Mouse (Mus musculus) left cerebral cortex, postnatal 25 days (tissue): ENCODE results near the gene Naa80. TPM values are rescaled to one million over a fixed set of nuclear protein-coding genes. Genes with fewer than 3 reads are reported as not detected.
"Not testable (repeated sequence)": the region's sequence is repeated elsewhere in the genome, so short reads cannot be mapped to it uniquely, and the experiment has no call there.

Source experiments
- DNase-seq, 2 experiments: peaks; one replicate each; pipeline ENCODE4 v3.0.0; 2022; ENCODE audit warnings: low spot score in 2 of 2, mixed read lengths in 1 of 2
- intact Hi-C: fragments of 180-260 bp; cut with DNase I; formaldehyde crosslinking; loops from one replicate; pipeline ENCODE4 v1.15.1; 2025
- total RNA-seq, 2 experiments: library from RNA; stranded (reverse); gene quantifications; 2 replicates each; pipeline ENCODE4 v1.2.3; 2021

Gene Naa80
- total RNA-seq, 2 experiments from 2014 or later, result 10.8 to 11.3 TPM

DNA sequence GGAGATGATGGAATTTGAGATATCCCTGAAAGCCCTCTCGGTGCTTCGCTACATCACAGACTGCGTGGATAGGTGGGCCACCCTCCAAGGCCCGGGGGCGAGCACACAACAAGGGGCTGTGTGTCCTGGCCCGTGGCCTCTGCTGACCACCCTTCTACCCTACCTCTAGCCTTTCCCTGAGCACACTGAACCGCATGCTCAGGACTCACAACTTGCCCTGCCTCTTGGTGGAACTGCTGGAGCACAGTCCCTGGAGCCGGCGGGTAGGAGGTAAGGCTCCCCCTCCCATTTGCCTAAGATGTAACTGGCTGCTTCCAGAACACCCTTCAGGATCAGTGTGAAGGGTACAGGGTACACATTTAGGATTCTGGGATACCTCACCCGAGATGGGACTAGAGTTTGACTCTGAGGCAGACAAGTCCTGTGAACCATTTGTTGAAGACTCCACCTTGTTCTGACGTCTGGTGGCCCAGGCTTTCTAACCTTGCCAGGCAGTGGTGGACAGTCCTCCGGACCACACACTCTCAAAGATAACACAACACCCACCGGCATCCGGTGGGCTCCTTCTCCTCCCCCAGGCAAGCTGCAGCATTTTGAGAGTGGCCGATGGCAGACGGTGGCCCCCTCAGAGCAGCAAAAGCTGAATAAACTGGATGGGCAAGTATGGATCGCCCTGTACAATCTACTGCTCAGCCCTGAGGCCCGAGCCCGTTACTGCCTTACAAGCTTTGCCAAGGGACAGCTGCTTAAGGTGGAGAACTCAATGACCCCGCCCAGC is 29.2 kb upstream of the Naa80 start:
- DNase-seq, result no peak
- intact Hi-C loops, result no loop called here

DNA sequence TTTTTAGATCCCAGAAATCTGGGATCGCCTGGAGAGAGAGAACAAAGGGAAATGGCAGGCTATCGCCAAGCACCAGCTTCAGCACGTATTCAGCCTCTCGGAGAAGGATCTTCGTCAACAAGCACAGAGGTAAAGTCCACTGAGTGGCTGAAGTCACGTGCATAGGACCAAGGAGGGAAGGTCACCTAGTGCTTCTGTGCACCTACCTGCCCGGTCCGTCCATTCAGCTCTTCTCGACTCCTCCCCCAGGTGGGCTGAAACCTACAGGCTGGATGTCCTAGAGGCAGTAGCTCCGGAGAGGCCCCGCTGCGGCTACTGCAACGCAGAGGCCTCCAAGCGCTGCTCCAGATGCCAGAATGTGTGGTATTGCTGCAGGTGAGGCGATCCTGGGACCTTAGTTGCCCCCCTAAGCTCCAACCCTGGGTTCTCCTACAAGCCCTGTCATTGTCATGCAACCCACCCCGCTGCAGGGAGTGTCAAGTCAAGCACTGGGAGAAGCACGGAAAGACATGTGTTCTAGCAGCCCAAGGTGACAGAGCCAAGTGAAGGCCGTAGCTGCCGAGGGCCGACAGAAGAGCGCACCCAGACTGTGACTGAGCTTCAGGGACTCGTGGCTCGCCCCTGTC is 28.1 kb upstream of the Naa80 start:
- intact Hi-C loops, result no loop called here
- DNase-seq, result no peak

DNA sequence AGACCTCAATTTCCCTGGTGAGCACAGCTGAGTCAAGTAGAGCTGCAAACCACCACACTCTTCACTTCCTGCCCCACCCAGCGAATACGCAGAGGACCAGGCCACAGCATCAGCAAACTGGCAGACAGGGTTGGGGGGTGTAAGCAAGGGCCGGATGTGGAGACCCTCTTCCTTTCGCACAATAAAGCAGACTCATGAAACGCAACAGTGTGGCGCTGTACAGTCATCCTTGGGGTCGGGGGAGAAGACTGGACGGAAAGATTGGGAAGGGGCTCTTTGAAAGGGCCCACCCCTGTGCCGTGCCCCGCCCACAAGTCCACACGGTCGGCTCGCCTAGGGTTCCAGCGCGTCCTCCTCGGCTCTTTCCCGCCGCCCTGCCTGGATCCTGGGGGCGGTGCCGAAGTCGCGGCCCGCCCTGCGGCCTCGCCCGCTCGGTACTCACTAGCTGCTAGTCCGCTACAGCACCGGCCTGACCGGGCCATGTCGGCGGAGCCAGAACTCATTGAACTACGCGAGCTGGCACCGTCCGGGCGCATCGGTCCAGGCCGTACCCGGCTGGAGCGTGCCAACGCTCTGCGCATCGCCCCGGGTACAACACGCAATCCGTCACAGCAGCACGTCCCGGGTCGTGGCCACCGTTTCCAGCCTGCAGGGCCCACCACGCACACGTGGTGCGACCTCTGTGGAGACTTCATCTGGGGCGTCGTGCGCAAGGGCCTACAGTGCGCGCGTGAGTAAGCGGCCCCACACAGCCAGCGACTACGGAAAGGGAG is 27.4 kb upstream of the Naa80 start, which contains the start of gene Rassf1:
Gene Rassf1, plus strand, starts transcription at position 439 of the 773 bp plus-strand sequence.
- intact Hi-C loops, result no loop called here
- peak in 1 of 2 experiments; percentile 30 for DNase-seq

DNA sequence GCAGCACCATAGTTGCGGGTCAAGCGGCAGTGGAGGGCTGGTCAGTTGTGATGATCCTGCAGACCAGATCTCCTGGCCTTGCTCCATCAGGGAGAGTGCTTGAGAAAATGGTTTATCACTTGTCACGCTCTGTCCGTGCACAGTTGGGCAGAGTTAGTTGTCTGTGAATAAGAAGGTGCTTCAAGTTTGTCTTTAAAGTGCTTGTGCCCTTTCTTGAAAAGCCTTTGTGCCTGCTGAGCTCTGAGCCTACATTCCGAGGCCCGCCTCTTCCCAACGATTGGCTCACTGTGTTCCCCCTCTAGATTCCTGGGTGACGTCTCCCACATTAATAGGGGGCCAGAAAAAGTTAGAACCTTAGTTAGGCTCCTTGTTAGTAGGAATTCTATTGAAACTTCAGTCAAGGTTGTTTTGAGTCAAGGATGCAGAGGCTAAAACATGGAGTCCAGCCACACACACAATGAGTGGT is 26.8 kb upstream of the Naa80 start:
- DNase-seq, result no peak
- intact Hi-C loops, result no loop called here

DNA sequence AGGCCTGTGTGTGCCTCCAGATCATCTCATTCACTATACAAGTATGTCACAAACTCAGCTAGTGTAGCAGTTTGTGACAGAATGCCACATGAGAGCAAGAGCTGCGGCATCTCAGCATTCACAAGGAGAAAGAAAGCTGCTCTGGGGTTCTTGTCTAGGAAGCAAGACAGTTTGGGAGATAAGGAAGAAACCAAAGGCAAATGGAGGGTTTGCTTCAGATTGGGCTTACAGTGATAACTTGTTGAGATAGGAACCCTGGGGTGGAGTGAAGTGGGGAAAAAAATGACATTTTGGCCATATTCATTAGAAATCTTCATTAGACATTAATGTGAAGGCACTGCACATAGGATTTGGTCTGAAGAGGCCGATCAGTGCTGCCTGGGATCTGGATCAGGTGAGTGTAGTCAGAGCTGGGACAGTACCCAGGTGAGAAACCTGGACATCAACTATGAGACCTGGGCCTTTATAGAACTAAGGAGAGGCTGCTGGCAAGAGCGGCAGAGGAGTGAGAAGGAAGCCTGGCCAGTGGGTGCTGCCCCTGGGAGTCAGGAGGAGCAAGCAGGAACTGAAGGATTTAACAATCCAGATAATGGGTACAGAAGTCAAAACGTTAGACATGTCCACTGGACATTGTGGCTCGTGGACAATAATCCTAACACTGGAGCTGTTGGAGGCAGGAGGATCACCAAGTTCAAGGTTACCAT is 25.8 kb upstream of the Naa80 start:
- intact Hi-C loops, result no loop called here
- no peak for DNase-seq

DNA sequence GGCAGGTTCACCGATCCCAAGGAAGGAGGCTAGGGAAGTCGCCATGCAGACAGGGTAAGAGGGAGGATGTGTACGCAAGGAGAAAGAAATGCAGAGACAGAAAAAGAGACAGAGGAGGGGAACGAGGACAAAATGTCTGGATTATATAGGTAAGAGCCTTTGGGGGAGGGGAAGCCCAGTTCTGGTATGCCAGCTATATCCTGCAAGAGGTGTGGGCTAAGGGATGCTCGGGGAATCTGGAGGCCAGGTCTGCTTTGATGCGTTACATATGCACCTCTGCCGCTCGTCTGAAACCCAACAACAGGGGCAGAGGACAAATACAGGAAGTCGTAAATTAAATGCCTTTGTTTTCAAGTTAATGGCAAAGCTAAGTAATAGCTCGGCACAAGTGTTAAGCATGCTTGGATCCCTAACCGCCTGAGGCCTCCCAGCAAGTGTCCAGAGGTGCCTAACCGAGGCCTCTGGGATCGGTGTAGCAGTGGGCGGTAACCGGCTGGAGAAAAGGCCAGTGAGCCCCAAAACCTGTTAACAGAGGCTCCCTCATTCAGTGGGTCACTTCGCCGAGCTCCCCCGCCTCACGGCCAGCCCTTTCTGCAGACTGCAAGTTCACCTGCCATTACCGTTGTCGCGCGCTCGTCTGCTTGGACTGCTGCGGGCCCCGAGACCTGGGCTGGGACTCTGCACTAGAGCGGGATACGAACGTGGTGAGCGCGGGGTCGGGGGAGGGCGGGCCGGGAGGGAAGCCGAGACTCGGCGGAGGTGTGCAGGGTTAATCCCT is 25.0 kb upstream of the Naa80 start:
- intact Hi-C loops, result no loop called here
- peak in 1 of 2 experiments; percentile 32 for DNase-seq

DNA sequence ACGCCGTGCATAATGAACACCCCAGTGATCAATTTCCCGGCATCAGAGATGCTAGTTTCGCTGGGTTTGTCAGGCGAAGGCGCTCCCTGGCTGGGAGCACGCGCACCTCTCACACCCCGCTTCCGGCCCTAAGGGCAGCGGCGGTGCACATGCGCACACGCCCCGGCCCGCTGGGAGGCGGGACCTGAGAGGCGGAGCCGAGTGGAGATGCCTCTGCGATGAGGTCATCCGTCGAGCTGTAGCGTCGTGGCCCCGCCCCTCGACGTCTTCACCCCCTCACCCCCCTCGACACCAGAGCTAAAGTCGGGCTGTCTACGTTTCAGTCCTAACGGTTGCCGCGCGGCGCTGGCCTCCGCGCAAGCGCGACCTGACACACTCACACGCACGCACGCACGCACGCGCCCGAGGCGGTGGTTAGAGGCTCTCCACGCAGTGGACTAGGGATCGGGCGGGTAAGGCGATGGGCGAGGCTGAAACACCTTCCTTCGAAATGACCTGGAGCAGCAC is 24.3 kb upstream of the Naa80 start:
- intact Hi-C loops, result no loop called here
- DNase-seq, result peak; percentile 93 to 98

DNA sequence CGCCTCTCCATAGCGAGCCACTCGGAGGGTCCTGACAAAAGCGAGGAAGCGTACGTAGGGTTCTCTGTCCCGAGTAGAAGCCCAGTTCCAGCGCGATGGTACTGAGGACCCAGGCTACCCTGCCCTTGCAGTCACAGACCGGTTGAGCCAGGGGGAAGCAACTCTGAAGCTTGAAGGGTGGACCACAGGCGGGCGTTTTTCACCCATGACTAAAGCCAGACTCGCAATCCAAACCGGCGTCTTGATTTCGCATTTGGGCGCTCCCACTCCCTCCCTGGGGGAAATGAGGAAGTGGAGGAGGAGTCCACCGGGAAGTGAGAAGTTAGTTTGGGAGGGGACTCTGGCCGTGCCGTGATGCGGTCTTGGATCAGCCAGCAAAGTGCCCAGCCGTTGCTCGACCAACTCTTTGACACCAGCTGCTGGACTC is 23.6 kb upstream of the Naa80 start:
- peak in 1 of 2 experiments; percentile 44 for DNase-seq
- intact Hi-C loops, result no loop called here

DNA sequence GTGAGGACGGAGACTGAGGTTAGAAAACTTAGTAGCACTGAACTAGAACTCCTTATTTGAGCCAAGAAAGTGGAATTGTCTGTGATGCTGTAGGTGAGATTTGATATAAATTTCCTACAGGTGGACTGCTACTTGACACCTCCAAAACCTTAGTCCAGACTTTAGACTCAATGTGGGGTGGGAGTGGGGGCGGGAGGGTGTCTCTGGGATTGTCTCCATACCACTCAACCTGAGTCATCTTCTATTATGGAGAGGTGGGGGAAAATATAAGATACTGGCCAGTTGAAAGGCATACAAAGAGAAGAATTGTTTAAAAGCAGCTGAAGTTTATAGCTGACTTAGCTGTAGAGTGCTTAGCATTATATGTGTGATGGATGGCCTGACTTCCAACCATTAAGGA is 23.0 kb upstream of the Naa80 start:
- intact Hi-C loops, result no loop called here
- no peak for DNase-seq

DNA sequence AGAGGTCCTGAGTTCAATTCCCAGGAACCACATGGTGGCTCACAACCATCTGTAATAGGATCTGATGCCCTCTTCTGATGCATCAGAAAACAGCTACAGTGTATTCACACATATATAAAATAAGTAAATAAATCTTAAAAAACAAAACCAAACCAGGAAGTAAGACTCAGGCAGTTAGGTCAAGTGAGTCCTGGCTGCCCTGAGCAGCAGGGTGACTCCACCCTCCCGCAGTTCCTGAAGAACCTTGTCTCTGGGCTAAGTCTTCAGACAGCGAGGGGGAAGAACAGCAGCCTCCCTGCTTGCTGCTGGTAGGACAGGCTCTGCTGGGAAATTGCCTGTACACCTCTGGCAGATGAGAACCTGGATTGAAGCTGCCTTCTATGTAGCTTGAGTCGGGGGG is 22.3 kb upstream of the Naa80 start:
- intact Hi-C loops, result no loop called here
- no peak for DNase-seq

DNA sequence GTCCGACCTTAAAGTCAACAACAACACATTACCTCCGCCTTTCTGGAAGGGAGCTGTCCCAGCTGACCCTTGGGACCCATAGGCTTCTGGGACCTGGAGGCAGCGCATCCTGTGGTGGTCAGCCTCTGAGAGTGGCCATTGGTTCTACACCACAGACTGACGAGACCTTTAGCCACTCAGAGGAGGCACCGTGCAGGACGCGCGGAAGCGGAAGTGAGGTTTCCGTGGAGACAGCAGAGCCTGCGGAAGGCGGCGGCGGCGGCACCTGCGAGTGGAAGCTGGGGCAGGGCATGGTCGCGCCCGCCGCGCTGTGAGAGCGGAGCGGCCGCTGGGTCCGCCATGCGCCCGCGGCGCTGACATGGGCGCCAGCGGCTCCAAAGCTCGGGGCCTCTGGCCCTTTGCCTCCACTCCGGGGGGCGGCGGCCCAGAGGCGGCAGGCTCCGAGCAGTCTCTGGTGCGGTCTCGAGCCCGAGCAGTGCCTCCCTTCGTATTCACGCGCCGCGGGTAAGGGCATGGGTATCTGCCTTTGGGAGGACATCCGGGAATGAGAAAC is 15.6 kb upstream of the Naa80 start, which contains the start of gene Tusc2:
Gene Tusc2, plus strand, starts transcription at position 227 of the 553 bp plus-strand sequence.
- DNase-seq, result peak; percentile 95 to 99
- intact Hi-C loops, result no loop called here

DNA sequence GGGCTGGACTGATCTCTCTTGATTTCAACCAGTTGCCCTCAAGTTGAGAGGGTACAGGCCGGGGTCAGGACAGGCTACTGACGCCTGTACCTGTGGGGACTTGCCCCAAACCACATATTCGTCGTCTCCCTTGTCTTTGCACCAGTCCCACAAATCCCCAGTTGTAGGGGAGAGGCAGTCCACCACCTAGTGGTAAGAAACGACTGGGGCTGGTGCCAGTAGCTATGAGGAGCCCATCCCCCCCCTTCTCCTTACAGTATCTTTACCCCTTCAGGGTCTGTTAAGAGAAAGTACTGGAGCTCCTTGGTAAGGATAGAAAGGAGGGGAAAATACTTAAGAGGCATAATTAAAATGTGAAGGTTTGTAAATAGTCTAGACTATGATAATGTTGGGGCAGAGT is 13.1 kb upstream of the Naa80 start:
- DNase-seq, intact Hi-C loops: not testable (repeated sequence)

DNA sequence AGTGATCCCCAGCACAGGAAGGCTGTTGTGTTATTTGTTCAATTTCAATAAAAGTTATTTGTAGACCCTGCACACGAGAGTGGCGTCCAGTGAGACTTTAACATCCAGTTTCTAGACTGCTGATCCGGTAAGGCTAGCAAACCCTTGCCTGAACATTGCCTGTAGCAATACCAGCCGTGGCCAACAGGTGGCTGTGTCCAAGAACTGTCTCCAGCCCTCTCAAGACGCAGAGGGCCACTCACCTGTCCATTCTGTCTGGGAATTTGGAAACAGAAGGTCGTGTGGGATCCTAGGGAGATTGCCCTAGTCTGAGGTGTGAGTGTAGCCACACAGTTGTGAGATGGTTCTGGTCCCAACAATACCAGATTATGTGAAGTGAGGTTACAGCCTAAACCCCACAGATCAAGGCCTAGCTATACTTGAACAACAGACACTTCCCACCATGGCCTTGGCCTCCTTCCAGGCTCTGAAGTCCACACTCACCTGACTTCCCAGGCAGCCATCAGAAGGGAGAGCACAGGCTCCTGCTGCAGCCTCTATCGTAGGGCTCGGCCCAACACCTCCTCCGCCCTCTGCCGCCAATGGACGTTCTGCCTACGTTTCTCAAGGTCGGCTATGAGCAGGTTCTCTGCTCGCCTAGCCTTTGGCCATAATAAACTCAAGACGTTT is 12.5 kb upstream of the Naa80 start:
- intact Hi-C loops, result no loop called here
- DNase-seq, result peak; percentile 71 to 76

DNA sequence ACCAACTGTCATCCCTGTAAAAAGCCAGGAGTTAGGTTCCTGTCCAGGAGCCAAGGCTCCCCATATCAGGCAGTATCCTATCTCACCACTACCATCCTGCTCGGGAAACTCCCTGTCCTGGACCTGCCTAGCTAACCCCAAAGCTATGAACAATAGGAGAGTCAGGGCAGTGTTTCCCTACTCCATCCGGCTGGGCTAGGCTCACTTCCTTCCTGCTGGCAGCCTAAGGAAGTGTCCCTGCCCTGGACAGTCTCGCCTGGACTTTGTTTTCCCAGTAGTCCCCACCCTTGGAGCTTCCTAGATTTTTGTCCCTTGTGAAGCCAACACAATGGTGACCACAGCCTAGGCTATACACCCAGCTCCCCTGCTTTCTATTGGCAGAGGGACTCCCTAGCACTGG is 11.8 kb upstream of the Naa80 start:
- no peak for DNase-seq
- intact Hi-C loops, result no loop called here

DNA sequence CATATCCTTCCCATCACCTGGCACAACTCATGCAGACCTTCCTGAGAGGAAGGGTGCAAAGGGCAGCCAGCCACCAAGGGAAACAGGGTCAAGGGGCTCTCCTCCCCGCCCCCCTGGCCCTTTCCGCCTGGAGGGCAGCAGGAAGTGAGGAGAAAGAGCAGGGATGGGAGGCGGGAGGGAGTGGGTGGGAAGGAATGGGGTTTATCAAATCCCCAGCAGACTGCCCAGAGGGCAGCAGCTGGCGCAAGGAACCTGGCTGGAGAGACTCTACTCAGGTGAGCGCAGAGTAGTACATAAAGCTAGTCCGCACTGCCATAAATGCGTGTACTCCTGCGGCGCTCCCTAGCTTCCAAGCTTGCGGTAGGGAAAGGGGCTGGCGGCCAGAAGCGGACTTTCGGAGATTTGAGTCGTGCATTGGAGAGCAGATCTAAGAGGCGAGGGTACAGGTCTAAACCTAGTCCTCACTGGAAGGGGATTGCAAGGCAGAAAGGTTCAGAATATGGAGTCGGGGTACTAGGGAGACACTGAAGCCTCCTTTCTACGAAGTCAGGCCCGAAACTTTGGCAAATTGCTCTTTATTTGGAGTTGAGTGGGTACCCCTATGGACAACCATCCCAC is 10.9 kb upstream of the Naa80 start, which contains the start of gene Hyal2:
Gene Hyal2, plus strand, starts transcription at position 244 of the 618 bp plus-strand sequence.
- intact Hi-C loops, result no loop called here
- no peak for DNase-seq

DNA sequence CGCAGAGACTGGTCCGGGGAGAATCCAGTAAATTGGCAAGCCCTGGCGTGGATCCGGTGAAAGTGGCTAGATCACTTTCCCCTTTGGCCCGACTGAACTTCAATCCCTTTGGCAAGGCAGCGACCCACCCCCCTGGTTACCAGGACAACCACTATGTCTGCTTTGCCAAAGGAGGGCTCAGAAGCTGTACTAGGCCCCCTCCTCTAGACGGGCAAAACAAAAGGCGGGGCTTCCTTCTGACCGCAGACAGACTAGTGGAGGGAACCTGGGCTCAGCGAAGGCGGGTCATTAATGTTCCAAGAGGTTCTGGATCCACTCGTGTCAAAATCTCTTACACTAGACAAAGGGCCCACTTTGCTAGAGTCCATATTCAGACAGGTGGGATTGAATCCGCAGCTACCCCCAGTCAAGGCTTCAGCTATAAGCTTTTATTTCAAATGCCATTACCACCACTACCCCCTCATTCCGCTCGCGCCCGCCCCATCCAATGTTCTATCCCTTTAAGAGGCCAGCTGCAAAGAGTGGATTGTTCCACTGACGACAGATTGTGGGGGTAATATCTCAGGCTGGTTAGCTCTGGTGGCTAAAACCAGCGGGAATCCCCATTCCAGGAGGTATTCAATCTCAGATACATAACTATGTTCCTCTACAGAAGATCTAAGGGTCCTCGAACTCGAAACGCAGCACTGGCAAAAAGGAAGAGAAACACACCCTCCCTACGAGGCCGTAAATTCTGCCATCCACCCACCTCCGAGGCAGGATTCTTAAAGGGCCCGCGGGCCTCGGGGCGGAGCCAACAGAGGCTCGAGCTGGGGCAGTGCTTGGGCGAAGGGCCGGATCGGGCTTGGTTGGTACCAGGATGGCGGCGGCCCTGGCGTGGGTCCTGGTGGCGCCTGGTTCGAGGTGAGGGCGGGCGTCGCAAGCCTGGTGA is 10.1 kb upstream of the Naa80 start:
- DNase-seq, result peak; percentile 78 to 83
- intact Hi-C loops, result no loop called here
